Mouse (Mus musculus) T-helper 17 cell (primary cell): ENCODE measurements at regions not wholly inside any gene's neighbourhood (a gene's known extent, or its start where the extent isn't known, plus 50 kb on each side); places are given as distances from the start of the nearest gene placed in this dataset.

ENCODE experiments used
- in situ Hi-C, 2 experiments: fragments of 300-600 bp; cut with MboI, MseI; formaldehyde crosslinking; loops; 1 replicate in 1 of 2; 2 replicates in 1 of 2; pipeline ENCODE4 v1.15.1; 2025; ENCODE audit warnings: high pct_unique_total_duplicates in 2 of 2

DNA sequence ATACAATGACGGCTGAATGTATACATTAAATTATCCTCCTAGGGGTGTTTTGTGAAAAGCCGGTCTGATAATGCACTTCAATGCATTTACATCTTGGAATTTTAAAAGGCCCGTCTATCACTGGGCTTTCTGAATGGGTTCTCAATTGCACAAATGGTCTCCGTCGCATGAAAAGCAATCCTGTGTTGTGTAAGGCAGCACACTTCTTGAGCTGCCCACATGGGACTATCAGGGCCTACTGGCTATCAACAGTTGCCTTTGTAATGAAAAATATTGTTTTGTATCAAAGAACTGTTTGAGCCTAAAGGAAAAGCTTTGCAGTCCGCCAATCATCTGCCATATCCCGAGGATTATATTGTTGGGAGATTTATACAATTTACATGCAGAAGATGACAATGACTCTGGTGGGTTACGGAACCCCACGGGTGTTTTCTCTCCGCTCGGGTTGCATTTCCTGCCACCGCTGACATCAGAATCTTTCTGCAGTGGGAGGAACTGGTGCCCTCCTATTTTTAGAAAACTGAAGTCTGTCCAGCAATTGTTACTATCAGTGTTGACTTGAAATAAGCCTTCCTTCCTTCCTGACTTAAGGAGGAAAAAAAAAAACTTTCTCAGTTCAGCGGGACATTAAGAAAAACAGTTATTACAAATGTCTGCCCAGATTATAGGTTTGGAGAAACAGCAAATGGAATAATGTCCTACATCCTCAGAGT is 118.7 kb downstream of the Tmem26 start:
- in situ Hi-C loops, result no loop called here

DNA sequence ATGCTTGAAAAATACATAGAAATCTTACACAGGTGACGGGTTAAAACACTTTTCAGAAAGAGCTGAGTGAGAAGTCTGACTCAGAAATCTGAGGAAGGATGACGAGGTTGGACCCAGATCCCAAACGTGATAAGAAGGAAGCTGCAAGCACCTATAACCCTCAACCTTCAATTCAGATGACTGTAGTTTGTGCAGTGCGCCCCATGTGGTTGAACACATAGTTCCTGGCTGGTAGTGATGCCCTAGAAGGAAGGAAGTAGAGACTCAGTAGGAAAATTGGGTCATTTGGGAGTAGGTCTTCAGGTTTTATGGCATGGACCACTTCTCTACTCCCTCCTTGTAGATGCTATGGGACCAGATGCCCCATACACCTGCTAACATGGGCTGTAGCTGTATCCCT is 120.6 kb downstream of the Tmem26 start:
- in situ Hi-C loops, result no loop called here

DNA sequence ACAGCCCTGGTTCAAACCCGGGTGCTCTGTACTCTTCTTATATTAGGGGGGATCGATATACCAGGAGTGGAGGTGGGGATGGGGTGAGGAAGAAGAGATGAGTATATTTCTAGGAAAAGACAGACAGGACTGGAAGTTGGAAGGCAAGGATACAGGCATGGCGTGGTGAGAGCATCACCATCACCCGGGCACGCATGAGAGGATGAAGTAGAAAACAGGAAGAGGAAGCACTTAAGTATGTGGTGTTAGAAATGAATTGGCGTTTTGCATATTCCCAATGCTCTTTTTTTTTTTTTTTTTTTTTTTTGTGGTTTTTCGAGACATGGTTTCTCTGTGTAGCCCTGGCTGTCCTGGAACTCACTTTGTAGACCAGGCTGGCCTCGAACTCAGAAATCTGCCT is 121.2 kb downstream of the Tmem26 start:
- in situ Hi-C loops, result no loop called here

DNA sequence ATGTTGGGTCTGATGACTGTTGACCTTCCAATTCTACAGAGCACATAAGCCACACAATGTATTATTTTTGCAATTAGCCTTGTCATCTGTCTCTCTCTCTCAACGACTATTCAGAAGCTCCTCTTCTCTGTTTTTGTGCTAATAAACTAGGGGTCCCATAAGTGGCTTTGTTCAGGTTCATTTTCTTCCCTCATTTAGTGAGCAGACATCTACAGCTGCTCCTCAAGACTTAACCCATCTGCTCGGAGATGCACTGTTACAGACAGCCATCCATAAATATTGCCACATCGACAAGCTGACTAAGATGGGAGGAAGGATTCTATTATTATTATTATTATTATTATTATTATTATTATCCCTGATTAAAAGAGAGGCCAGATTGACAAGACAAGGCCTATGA is 127.7 kb downstream of the Tmem26 start:
- in situ Hi-C loops, result no loop called here

DNA sequence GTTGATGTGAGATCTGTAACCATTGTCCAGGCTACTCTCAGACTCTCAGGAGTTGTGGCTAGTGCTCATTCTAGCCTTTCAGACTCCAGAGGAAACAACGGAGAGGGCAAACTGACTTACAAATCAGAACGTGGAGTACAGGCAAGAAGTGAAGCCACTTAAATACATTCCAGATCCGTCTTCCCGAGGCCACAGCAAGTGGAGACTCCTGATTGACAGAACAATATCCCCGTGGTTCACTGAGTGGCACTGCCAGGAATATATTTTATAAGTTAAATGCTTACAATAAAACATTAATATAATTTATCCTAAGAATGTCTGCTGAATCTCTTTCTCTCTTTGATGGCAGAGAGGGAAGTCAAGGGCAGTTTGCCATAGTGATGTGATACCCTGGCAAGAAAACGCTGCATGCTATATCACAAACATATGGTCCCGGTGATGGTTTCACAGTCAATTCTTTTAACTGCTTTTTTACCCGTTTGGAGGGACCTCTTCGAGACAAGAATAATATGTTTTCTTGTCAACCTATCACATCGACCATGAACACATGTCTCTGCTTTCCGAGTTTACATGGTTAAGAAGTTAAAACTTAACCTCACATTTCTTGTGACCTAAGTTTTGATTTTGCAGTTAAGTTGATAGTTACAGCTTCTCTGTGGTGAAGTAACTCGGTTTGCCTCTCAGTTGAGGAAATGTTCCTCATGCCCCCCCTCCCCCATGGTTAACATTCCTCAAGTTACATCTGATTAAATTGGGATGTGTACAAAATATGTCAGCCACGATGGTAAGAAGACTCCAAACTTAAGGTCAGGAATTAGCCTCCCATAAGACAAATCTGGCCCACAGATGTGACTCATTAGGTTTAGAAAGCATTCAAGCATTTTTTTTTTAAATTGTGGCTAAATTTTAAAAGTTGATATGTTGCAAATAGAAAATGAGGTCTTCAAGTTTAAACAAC is 132.8 kb downstream of the Tmem26 start:
- in situ Hi-C loops, result no loop called here

DNA sequence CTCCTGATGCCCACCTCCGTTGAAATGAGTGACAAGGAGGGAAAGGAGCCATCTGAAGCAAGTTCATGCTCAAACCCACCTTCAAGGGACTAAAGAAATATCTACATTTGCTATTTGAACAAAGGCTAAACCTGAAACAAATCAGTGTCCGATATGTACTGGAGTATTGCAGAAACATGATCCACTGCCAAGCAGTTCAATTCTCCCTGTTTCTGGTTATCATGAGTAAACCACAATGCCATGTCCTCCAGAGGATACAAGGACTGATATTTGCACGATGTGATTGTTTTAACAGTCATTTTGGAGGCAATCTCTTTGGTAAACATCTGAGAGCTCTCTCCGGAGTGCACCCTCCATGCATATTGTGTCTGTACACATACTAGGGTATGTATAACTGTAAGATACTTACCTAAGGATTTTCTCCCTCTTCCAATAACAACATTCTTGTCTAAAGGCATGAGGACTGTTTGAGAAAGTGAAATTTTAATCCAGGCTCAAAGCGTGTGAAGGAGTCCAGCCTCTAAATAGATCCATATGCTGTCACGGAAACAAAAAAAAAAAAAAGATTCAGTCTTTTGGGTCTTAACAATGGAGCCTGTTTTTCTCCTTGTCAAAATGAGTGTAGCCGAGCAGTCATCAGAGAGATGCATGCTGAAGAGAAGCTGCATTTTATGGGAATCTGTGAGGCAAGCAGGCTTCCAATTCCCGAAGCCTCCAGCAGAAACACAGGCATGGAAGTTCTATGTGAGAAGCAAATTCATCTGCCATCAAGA is 141.3 kb downstream of the Tmem26 start:
- in situ Hi-C loops, result no loop called here

GRCm38 (mm10) chr10:68865776-68866175 is 142.3 kb downstream of the Tmem26 start:
- in situ Hi-C loops, result no loop called here

GRCm38 (mm10) chr10:68867361-68867760 is 143.9 kb downstream of the Tmem26 start:
- in situ Hi-C loops, result no loop called here

DNA sequence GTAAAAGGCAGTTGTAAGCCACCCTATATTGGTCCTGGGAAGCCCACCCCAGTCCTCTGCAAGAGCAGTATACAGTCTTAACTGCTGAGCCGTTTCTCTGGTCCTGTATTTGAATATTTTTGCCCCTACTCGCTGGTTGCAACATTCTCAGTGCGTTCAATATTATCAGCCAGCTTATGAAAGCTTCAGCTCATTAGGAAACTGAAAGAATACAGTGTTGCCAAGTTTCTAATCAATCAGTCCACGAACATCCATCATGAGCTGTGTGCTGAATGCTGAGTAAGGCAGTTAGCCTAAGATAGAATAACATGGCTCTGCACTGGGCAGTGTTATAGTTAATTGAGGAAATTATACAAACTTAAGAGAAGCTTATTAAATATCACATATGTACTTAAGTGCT is 148.7 kb downstream of the Tmem26 start:
- in situ Hi-C loops, result no loop called here

GRCm38 (mm10) chr10:68875641-68876040 is 152.2 kb downstream of the Tmem26 start:
- in situ Hi-C loops, result no loop called here

- in situ Hi-C loops, result loop anchor here in 1 of 2 experiments (5.0 kb wide), 1 partner anchor 424 kb away; no protein-coding TSS in a partner anchor
Observed at GRCm38 (mm10) chr10:68893100-68893841, 169.8 kb downstream of the Tmem26 start.

GRCm38 (mm10) chr10:68894121-68894520 is 170.7 kb downstream of the Tmem26 start:
- in situ Hi-C loops, result loop anchor here in 1 of 2 experiments (5.0 kb wide), 1 partner anchor 423 kb away; no protein-coding TSS in a partner anchor

GRCm38 (mm10) chr10:68897524-68897923 is 174.1 kb downstream of the Tmem26 start:
- in situ Hi-C loops, result no loop called here

- in situ Hi-C loops, result loop anchor here in 1 of 2 experiments (25.0 kb wide), 1 partner anchor 689 kb away; no protein-coding TSS in a partner anchor
Observed at GRCm38 (mm10) chr10:68901168-68901567, 177.7 kb downstream of the Tmem26 start.

- in situ Hi-C loops, result loop anchor here in 1 of 2 experiments (25.0 kb wide), 1 partner anchor 690 kb away; no protein-coding TSS in a partner anchor
Observed at GRCm38 (mm10) chr10:68902670-68903069, 179.2 kb downstream of the Tmem26 start.

DNA sequence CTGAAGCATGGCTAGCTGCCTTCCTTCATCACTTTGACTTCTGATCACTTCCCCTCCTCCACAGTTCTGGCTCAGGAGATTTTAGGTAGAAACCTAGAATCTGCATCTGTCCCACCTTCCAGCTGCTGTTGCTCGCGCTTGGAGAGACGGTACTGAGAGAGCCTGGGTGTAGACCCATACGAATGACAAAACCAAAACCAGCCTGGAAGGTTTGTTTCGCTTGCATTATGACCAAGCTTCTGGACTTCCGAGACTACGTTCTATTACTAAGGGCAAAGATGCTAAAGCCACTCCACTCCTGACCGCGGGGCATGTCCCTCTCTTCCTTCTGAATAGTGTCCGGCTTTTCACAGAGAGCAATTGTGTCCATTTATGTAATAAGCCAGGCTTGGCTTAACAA is 180.9 kb downstream of the Tmem26 start:
- in situ Hi-C loops, result loop anchor here in 1 of 2 experiments (25.0 kb wide), 1 partner anchor 692 kb away; no protein-coding TSS in a partner anchor

DNA sequence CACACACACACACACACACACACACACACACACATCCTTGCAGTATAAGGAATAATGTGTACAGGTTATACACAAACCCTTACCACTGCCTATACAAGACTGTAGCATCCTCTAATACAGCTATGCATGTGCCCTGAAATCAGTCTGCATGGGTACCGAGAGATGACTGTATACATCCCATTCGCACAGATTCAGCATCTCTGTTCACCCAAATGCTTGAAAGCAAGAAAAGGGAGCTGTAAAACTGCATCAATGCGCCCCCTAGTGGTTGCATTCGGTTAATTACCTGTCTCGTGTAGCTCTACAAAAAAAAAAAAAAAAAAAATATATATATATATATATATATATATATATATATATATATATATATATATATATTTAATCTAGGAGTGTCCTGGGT is 184.8 kb downstream of the Tmem26 start:
- in situ Hi-C loops, result loop anchor here in 1 of 2 experiments (25.0 kb wide), 1 partner anchor 696 kb away; no protein-coding TSS in a partner anchor

- in situ Hi-C loops, result loop anchor here in 1 of 2 experiments (25.0 kb wide), 1 partner anchor 697 kb away; no protein-coding TSS in a partner anchor
Observed at GRCm38 (mm10) chr10:68909018-68909417, 185.6 kb downstream of the Tmem26 start.

DNA sequence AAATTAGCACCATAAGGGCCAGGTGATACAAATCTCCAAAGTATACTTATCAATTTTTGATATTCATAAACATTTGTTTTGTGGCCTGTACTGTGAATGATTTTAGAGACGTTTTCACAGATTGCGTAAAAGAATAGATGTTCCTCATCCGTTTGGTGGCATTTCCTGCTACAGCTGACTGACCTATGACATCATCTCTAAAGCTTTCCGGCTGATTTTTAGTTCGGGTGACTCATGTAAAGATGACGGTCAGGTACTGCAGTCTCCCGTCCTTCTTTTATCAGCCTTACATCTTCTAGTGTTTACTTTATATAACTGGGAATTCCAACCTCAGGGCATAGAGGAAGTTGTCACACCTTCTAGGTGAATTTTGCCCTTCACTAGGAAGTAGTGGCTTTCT is 192.7 kb downstream of the Tmem26 start:
- in situ Hi-C loops, result loop anchor here in 1 of 2 experiments (25.0 kb wide), 1 partner anchor 704 kb away; no protein-coding TSS in a partner anchor

- in situ Hi-C loops, result loop anchor here in 1 of 2 experiments (5.0 kb wide), 1 partner anchor 106 kb away; no protein-coding TSS in a partner anchor
Observed at GRCm38 (mm10) chr10:68935843-68936242, 212.4 kb downstream of the Tmem26 start.
